Mouse (Mus musculus) erythroblast, embryonic 14.5 days (primary cell): ENCODE measurements around the gene B4galt7.

Source experiments
- GATA1 ChIP-seq: IDR thresholded peaks from 2 replicates; pipeline ENCODE4 v1.6.1; 2012; ENCODE audit warnings: low read length, inconsistent platforms, mixed read lengths
- TAL1 ChIP-seq: IDR thresholded peaks from 3 replicates; pipeline ENCODE4 v1.6.1; 2012; ENCODE audit warnings: low read length, inconsistent platforms, mixed read lengths

- TF ChIP-seq GATA1 = no peak
- TF ChIP-seq TAL1 = no peak
These were observed 28.5 kb upstream of the B4galt7 start, which contains the start of gene Fam193b for GRCm38 (mm10) chr13:55571027-55571751.
